Mouse (Mus musculus) CH12.LX (cell line): ENCODE results near the gene Entpd8.

Experiments
- CHD1 ChIP-seq: IDR thresholded peaks from 2 replicates; pipeline ENCODE4 v1.6.1; 2012; ENCODE audit warnings: low read depth, low read length, improper control_type of control experiment, inconsistent platforms
- CTCF ChIP-seq, 2 experiments: IDR thresholded peaks in 1 of 2; conservative IDR thresholded peaks in 1 of 2; 2 replicates each; pipeline ENCODE4 v1.5.1; 2011 to 2012; ENCODE audit warnings: low read depth in 2 of 2, low read length in 2 of 2, improper control_type of control experiment in 1 of 2, inconsistent platforms in 1 of 2, mild to moderate bottlenecking in 1 of 2, moderate library complexity in 1 of 2
- EP300 ChIP-seq: IDR thresholded peaks from 2 replicates; pipeline ENCODE4 v1.6.1; 2011; ENCODE audit warnings: low read length, improper control_type of control experiment
- IRF4 ChIP-seq: IDR thresholded peaks from 2 replicates; pipeline ENCODE4 v1.6.1; 2014; ENCODE audit warnings: low read depth, mild to moderate bottlenecking, inconsistent platforms, low read length, improper control_type of control experiment
- KAT2A ChIP-seq: IDR thresholded peaks from 2 replicates; pipeline ENCODE4 v1.6.1; 2012; ENCODE audit warnings: low read length, improper control_type of control experiment, inconsistent platforms; ENCODE audit not compliant: insufficient replicate concordance
- MAX ChIP-seq: IDR thresholded peaks from 2 replicates; pipeline ENCODE4 v1.6.1; 2011; ENCODE audit warnings: low read length, improper control_type of control experiment
- MAZ ChIP-seq: IDR thresholded peaks from 2 replicates; pipeline ENCODE4 v1.6.1; 2012; ENCODE audit warnings: low read depth, mild to moderate bottlenecking, inconsistent platforms, low read length, improper control_type of control experiment, moderate library complexity
- MYC ChIP-seq: IDR thresholded peaks from 2 replicates; pipeline ENCODE4 v1.6.1; 2011; ENCODE audit warnings: low read depth, mild to moderate bottlenecking, improper control_type of control experiment, low read length
- POLR2A ChIP-seq: IDR thresholded peaks from 2 replicates; pipeline ENCODE4 v1.6.1; 2011; ENCODE audit warnings: low read depth, mild to moderate bottlenecking, improper control_type of control experiment, low read length
- ZC3H11A ChIP-seq: IDR thresholded peaks from 2 replicates; pipeline ENCODE4 v1.6.1; 2012; ENCODE audit warnings: low read depth, mild to moderate bottlenecking, inconsistent platforms, low read length, improper control_type of control experiment

GRCm38 (mm10) chr2:25050921-25051320 lies 29.2 kb upstream of the Entpd8 start:
- TF ChIP-seq IRF4 = no peak
- TF ChIP-seq MYC = no peak
- TF ChIP-seq CTCF (conservative IDR thresholded peaks at IDR 0.05 in 1 of 2, IDR thresholded peaks at IDR 0.05 in 1 of 2; ENCODE audit: low read depth in 2 of 2, low read length in 2 of 2) = no peak
- TF ChIP-seq POLR2A = no peak
- no peak for TF ChIP-seq KAT2A
- TF ChIP-seq EP300 = no peak
- TF ChIP-seq MAZ = no peak
- TF ChIP-seq CHD1 = no peak
- TF ChIP-seq MAX = no peak
- no peak for TF ChIP-seq ZC3H11A
